Mouse (Mus musculus) CH12.LX (cell line): ENCODE data around the gene Polr3gl. TPM values are rescaled to one million over a fixed set of nuclear protein-coding genes. Genes with fewer than 3 reads are reported as not detected.

Experiments
- DNase-seq: peaks from one replicate; pipeline ENCODE4 v3.0.0-alpha.2; 2013; ENCODE audit errors: extremely low read depth
- H3K27ac ChIP-seq: 2 replicates; pipeline ENCODE4 v1.5.1; 2012; ENCODE audit warnings: low read depth, mild to moderate bottlenecking, control low read depth, moderate library complexity; ENCODE audit not compliant: insufficient read depth
- H3K27me3 ChIP-seq: replicated peaks from 2 replicates; pipeline ENCODE3; 2012; ENCODE audit warnings: inconsistent platforms
- H3K36me3 ChIP-seq, 2 experiments: replicated peaks in 1 of 2; 2 replicates each; pipeline versions ENCODE3 to v1.6.1; 2012; ENCODE audit warnings: inconsistent platforms in 1 of 2, low read length in 1 of 2, mild to moderate bottlenecking in 1 of 2, mixed read lengths in 1 of 2, moderate library complexity in 1 of 2; ENCODE audit not compliant: control insufficient read depth in 1 of 2, insufficient read depth in 1 of 2
- H3K4me1 ChIP-seq, 2 experiments: 2 replicates each; pipeline ENCODE4 v1.6.1; 2012; ENCODE audit warnings: inconsistent platforms in 1 of 2, moderate library complexity in 1 of 2; ENCODE audit not compliant: insufficient read depth in 2 of 2, control insufficient read depth in 1 of 2
- H3K4me2 ChIP-seq: 2 replicates; pipeline ENCODE4 v1.6.1; 2012; ENCODE audit warnings: low read depth, mild to moderate bottlenecking, control low read depth; ENCODE audit not compliant: poor library complexity, insufficient read depth, severe bottlenecking
- H3K4me3 ChIP-seq, 3 experiments: fragments of 150-350 bp in 1 of 3; sonication (generic) in 1 of 3; replicated peaks in 1 of 3; 2 replicates each; pipeline versions ENCODE3 to v1.5.1; 2011 to 2012; ENCODE audit warnings: low read depth in 2 of 3, low read length in 2 of 3, mild to moderate bottlenecking in 2 of 3, moderate library complexity in 2 of 3, control low read depth in 1 of 3, improper control_type of control experiment in 1 of 3, inconsistent platforms in 1 of 3, mixed read lengths in 1 of 3; ENCODE audit not compliant: poor library complexity in 1 of 3
- H3K79me2 ChIP-seq: replicated peaks from 2 replicates; pipeline ENCODE4 v1.6.1; 2012; ENCODE audit warnings: mild to moderate bottlenecking, moderate library complexity; ENCODE audit not compliant: control insufficient read depth, poor library complexity, insufficient read depth, severe bottlenecking; ENCODE audit errors: extremely low read depth
- H3K9ac ChIP-seq: 2 replicates; pipeline ENCODE4 v1.6.1; 2012; ENCODE audit warnings: low read depth, mild to moderate bottlenecking, control low read depth, moderate library complexity; ENCODE audit not compliant: insufficient read depth
- H3K9me3 ChIP-seq: replicated peaks from 2 replicates; pipeline ENCODE3; 2012; ENCODE audit warnings: low read length, inconsistent platforms, mixed read lengths
- BHLHE40 ChIP-seq: IDR thresholded peaks from 2 replicates; pipeline ENCODE4 v1.6.1; 2011; ENCODE audit warnings: mild to moderate bottlenecking, low read depth, low read length, improper control_type of control experiment
- CHD1 ChIP-seq: IDR thresholded peaks from 2 replicates; pipeline ENCODE4 v1.6.1; 2012; ENCODE audit warnings: low read depth, low read length, improper control_type of control experiment, inconsistent platforms
- CHD2 ChIP-seq: IDR thresholded peaks from 2 replicates; pipeline ENCODE4 v1.6.1; 2011; ENCODE audit warnings: low read length, improper control_type of control experiment
- CTCF ChIP-seq, 2 experiments: IDR thresholded peaks in 1 of 2; conservative IDR thresholded peaks in 1 of 2; 2 replicates each; pipeline ENCODE4 v1.5.1; 2011 to 2012; ENCODE audit warnings: low read depth in 2 of 2, low read length in 2 of 2, improper control_type of control experiment in 1 of 2, inconsistent platforms in 1 of 2, mild to moderate bottlenecking in 1 of 2, moderate library complexity in 1 of 2
- E2F4 ChIP-seq: IDR thresholded peaks from 2 replicates; pipeline ENCODE4 v1.6.1; 2011; ENCODE audit warnings: low read depth, low read length, improper control_type of control experiment; ENCODE audit not compliant: insufficient replicate concordance
- ELF1 ChIP-seq: IDR thresholded peaks from 2 replicates; pipeline ENCODE4 v1.6.1; 2014; ENCODE audit warnings: low read depth, mild to moderate bottlenecking, inconsistent platforms, low read length, improper control_type of control experiment
- EP300 ChIP-seq: IDR thresholded peaks from 2 replicates; pipeline ENCODE4 v1.6.1; 2011; ENCODE audit warnings: low read length, improper control_type of control experiment
- GABPA ChIP-seq: IDR thresholded peaks from 2 replicates; pipeline ENCODE4 v1.6.1; 2012; ENCODE audit warnings: low read depth, low read length, improper control_type of control experiment, inconsistent platforms; ENCODE audit not compliant: insufficient replicate concordance
- HCFC1 ChIP-seq: IDR thresholded peaks from 2 replicates; pipeline ENCODE4 v1.6.1; 2012; ENCODE audit warnings: low read depth, mild to moderate bottlenecking, inconsistent platforms, low read length, improper control_type of control experiment
- JUN ChIP-seq: IDR thresholded peaks from 2 replicates; pipeline ENCODE4 v1.6.1; 2011; ENCODE audit warnings: low read depth, mild to moderate bottlenecking, low read length, improper control_type of control experiment, moderate library complexity; ENCODE audit not compliant: insufficient read depth
- JUND ChIP-seq: conservative IDR thresholded peaks from 2 replicates; pipeline ENCODE4 v1.6.1; 2011; ENCODE audit warnings: low read depth, low read length, improper control_type of control experiment
- KAT2A ChIP-seq: IDR thresholded peaks from 2 replicates; pipeline ENCODE4 v1.6.1; 2012; ENCODE audit warnings: low read length, improper control_type of control experiment, inconsistent platforms; ENCODE audit not compliant: insufficient replicate concordance
- MAFK ChIP-seq: IDR thresholded peaks from 2 replicates; pipeline ENCODE4 v1.6.1; 2011; ENCODE audit warnings: low read length, improper control_type of control experiment; ENCODE audit not compliant: insufficient replicate concordance
- MAX ChIP-seq: IDR thresholded peaks from 2 replicates; pipeline ENCODE4 v1.6.1; 2011; ENCODE audit warnings: low read length, improper control_type of control experiment
- MAZ ChIP-seq: IDR thresholded peaks from 2 replicates; pipeline ENCODE4 v1.6.1; 2012; ENCODE audit warnings: low read depth, mild to moderate bottlenecking, inconsistent platforms, low read length, improper control_type of control experiment, moderate library complexity
- MXI1 ChIP-seq: IDR thresholded peaks from 2 replicates; pipeline ENCODE4 v1.6.1; 2011; ENCODE audit warnings: mild to moderate bottlenecking, low read depth, low read length, improper control_type of control experiment
- NRF1 ChIP-seq: IDR thresholded peaks from 2 replicates; pipeline ENCODE4 v1.6.1; 2014; ENCODE audit warnings: low read depth, mild to moderate bottlenecking, inconsistent platforms, low read length, improper control_type of control experiment, moderate library complexity
- POLR2A ChIP-seq: IDR thresholded peaks from 2 replicates; pipeline ENCODE4 v1.6.1; 2011; ENCODE audit warnings: low read depth, mild to moderate bottlenecking, improper control_type of control experiment, low read length
- POLR2AphosphoS2 ChIP-seq: IDR thresholded peaks from 2 replicates; pipeline ENCODE4 v1.6.1; 2011; ENCODE audit warnings: low read depth, low read length, improper control_type of control experiment
- RAD21 ChIP-seq: IDR thresholded peaks from 2 replicates; pipeline ENCODE4 v1.6.1; 2011; ENCODE audit warnings: low read depth, mild to moderate bottlenecking, low read length, improper control_type of control experiment, moderate library complexity
- RCOR1 ChIP-seq: conservative IDR thresholded peaks from 2 replicates; pipeline ENCODE4 v1.6.1; 2012; ENCODE audit warnings: low read depth, mild to moderate bottlenecking, inconsistent platforms, low read length, improper control_type of control experiment
- SIN3A ChIP-seq: IDR thresholded peaks from 2 replicates; pipeline ENCODE4 v1.6.1; 2012; ENCODE audit warnings: low read length, improper control_type of control experiment, inconsistent platforms
- TBP ChIP-seq: conservative IDR thresholded peaks from 2 replicates; pipeline ENCODE4 v1.6.1; 2011; ENCODE audit warnings: low read depth, low read length, improper control_type of control experiment
- TCF12 ChIP-seq: IDR thresholded peaks from 2 replicates; pipeline ENCODE4 v1.6.1; 2014; ENCODE audit warnings: low read depth, mild to moderate bottlenecking, inconsistent platforms, low read length, improper control_type of control experiment
- UBTF ChIP-seq: IDR thresholded peaks from 2 replicates; pipeline ENCODE4 v1.6.1; 2012; ENCODE audit warnings: low read depth, mild to moderate bottlenecking, inconsistent platforms, low read length, improper control_type of control experiment, moderate library complexity
- USF1 ChIP-seq: IDR thresholded peaks from 2 replicates; pipeline ENCODE4 v1.6.1; 2014; ENCODE audit warnings: low read depth, mild to moderate bottlenecking, inconsistent platforms, low read length, improper control_type of control experiment
- ZMIZ1 ChIP-seq: IDR thresholded peaks from 2 replicates; pipeline ENCODE4 v1.6.1; 2012; ENCODE audit warnings: low read depth, mild to moderate bottlenecking, inconsistent platforms, low read length, improper control_type of control experiment
- dilution Hi-C: fragments of 300-500 bp; cut with MboI; formaldehyde crosslinking; loops from 2 replicates; pipeline ENCODE4 v1.14.3; 2020; ENCODE audit warnings: low sequenced_read_pairs; ENCODE audit not compliant: extremely low pct_unique_long_range_greater_than_20kb, extremely low pct_ligation_motif_present
- in situ Hi-C: fragments of 300-500 bp; cut with MboI; formaldehyde crosslinking; loops from 3 replicates; pipeline ENCODE4 v1.14.3; 2019; ENCODE audit warnings: low sequenced_read_pairs, low pct_ligation_motif_present, low pct_unique_long_range_greater_than_20kb, mixed read lengths
- polyA plus RNA-seq: library from polyadenylated mRNA; unstranded; fragments of >175 nt; gene quantifications from 2 replicates; pipeline ENCODE4 v1.2.1, GENCODE M21; 2012; ENCODE audit warnings: low read depth; ENCODE audit not compliant: insufficient read length
- total RNA-seq, 2 experiments: library from RNA; depleted of rRNA; stranded (reverse); fragments of 300-350 nt in 1 of 2; fragments of >200 nt in 1 of 2; gene quantifications; 2 replicates each; pipeline ENCODE4 v1.2.3; 2012 to 2014

The Polr3gl gene
- total and polyA plus RNA-seq, 3 experiments = 13.7 to 18.8 (median 15.7) TPM

DNA sequence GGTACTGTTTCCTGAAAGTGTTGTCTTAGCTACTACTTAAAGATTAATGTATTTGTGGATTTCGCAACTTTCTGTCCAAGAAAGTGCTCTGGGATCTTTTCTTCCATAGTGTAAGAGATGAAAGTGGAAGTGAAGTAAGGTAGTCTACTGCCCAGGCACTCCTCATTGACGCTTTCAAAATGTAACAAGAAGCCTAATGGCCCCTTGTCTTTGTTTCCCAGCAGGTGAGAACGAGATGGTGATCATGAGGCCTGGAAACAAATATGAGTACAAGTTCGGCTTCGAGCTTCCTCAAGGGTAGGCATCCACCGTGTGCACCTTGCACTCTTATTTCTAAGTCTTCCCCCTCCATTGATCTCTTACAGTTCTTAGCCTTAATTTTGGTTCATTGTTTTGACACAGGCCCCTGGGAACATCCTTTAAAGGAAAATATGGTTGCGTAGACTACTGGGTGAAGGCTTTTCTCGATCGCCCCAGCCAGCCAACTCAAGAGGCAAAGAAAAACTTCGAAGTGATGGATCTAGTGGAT, 35.2 kb downstream of the Polr3gl start:
- TF ChIP-seq MAFK (no peak), POLR2AphosphoS2 (0 out of 2 replicates have a peak, but pooled peaks have one; percentile 57), E2F4 (no peak), ZMIZ1 (0 out of 2 replicates have a peak, but pooled peaks have one; percentile 37), TBP (0 out of 2 replicates have a peak, but pooled peaks have one; percentile 4), MXI1 (peak; percentile 12; the same call in 1 of the 2 replicates)
- DNase-seq = peak; percentile 41
- in situ Hi-C loops = no loop called here
- Histone ChIP-seq H3K4me1 (peaks cover 8 to 50% of the 10 kb centered on the region in 2 experiments), H3K27me3 (no peaks in the 10 kb centered on the region), H3K4me2 (peak overlapping the region; percentile 22; the same call in 1 of the 2 replicates), H3K36me3 (peaks cover 28 to 30% of the 10 kb centered on the region in 2 experiments), H3K4me3 (peak overlapping the region; percentile 77 to 100 (median 78)), H3K79me2 (peaks cover 41% of the 10 kb centered on the region), H3K9ac (peak overlapping the region; percentile 98), H3K9me3 (no peaks in the 10 kb centered on the region), H3K27ac (peak overlapping the region; percentile 98)
- dilution Hi-C loops = no loop called here

DNA sequence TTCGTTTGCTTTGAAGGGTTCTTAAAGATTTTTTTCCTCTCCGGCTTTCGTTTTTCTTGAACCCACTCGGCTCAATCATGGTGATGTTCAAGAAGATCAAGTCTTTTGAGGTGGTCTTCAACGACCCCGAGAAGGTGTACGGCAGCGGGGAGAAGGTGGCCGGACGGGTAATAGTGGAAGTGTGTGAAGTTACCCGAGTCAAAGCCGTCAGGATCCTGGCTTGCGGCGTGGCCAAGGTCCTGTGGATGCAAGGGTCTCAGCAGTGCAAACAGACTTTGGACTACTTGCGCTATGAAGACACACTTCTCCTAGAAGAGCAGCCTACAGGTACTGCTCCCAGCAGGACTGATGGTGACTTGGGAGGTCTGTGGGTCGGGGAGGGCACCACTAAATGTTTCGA, 35.8 kb downstream of the Polr3gl start:
- peak overlapping the region; percentile 98 for H3K9ac ChIP-seq
- peak overlapping the region; percentile 98 for H3K27ac ChIP-seq
- peak overlapping the region; percentile 77 to 100 (median 78) for H3K4me3 ChIP-seq
- peaks cover 8 to 46% of the 10 kb centered on the region in 2 experiments for H3K4me1 ChIP-seq
- in situ Hi-C loops = no loop called here
- H3K27me3 ChIP-seq = no peaks in the 10 kb centered on the region
- peaks cover 28 to 30% of the 10 kb centered on the region in 2 experiments for H3K36me3 ChIP-seq
- peaks cover 41% of the 10 kb centered on the region for H3K79me2 ChIP-seq
- DNase-seq = no peak
- H3K4me2 ChIP-seq = no peak overlapping the region
- dilution Hi-C loops = no loop called here
- TF ChIP-seq GABPA (no peak), RAD21 (no peak), ZMIZ1 (no peak), SIN3A (no peak; the same call in 1 of the 2 replicates), TCF12 (no peak), ELF1 (no peak), KAT2A (no peak), CHD2 (no peak), MAX (no peak), MAZ (no peak; the same call in 1 of the 2 replicates), CHD1 (peak; percentile 86; the same call in 1 of the 2 replicates), HCFC1 (no peak), NRF1 (no peak), EP300 (peak; percentile 39; the same call in 1 of the 2 replicates), BHLHE40 (no peak), POLR2A (no peak), JUN (no peak), UBTF (no peak), RCOR1 (0 out of 2 replicates have a peak, but pooled peaks have one; percentile 25), JUND (no peak), MAFK (no peak), USF1 (no peak), CTCF (conservative IDR thresholded peaks at IDR 0.05 in 1 of 2, IDR thresholded peaks at IDR 0.05 in 1 of 2; ENCODE audit: low read depth in 2 of 2, low read length in 2 of 2) (no peak)
- TF ChIP-seq, all 38 proteins: peak for 3
- no peaks in the 10 kb centered on the region for H3K9me3 ChIP-seq
